Mouse (Mus musculus) ES-Bruce4 (cell line): ENCODE measurements around the gene Rpp25l.

Experiments used
- CTCF ChIP-seq: IDR thresholded peaks from one replicate; pipeline ENCODE4 v1.8.1; 2011; ENCODE audit warnings: low read depth, low read length
- EP300 ChIP-seq: IDR thresholded peaks from 2 replicates; pipeline ENCODE4 v1.6.1; 2011; ENCODE audit warnings: low read depth, low read length; ENCODE audit not compliant: insufficient read depth
- POLR2A ChIP-seq: IDR thresholded peaks from one replicate; pipeline ENCODE4 v1.8.1; 2011; ENCODE audit warnings: low read length; ENCODE audit not compliant: insufficient read depth

- no peak for TF ChIP-seq CTCF
- TF ChIP-seq POLR2A = no peak
- no peak for TF ChIP-seq EP300
These were observed 47.6 kb upstream of the Rpp25l start for GRCm38 (mm10) chr4:41760911-41761310.
